Mouse (Mus musculus) liver, embryonic 11.5 days (tissue): ENCODE data around the gene Pacsin1. TPM values are rescaled to one million over a fixed set of nuclear protein-coding genes. Genes with fewer than 3 reads are reported as not detected.
"Not testable (repeated sequence)": the region's sequence is repeated elsewhere in the genome, so short reads cannot be mapped to it uniquely, and the experiment has no call there.

Experiments
- ATAC-seq: fragments of 200-750 bp; cut with Nextera tagmentation; replicated peaks from 2 replicates; pipeline ENCODE4 v1.8.0; 2017; ENCODE audit warnings: moderate number of reproducible peaks, mild to moderate bottlenecking, moderate TSS enrichment, moderate library complexity; ENCODE audit not compliant: low FRiP score
- DNase-seq: peaks from one replicate; pipeline ENCODE4 v3.0.0-alpha.2; 2017; ENCODE audit warnings: low spot score
- H3K27ac ChIP-seq: fragments of 300-500 bp; sonication (generic); 2 replicates; pipeline ENCODE4 v1.5.1; 2014; ENCODE audit warnings: mild to moderate bottlenecking, low read depth, low read length, control low read depth
- H3K27me3 ChIP-seq: fragments of 300-500 bp; sonication (generic); replicated peaks from 2 replicates; pipeline ENCODE4 v1.6.1; 2014; ENCODE audit warnings: low read length, mixed read lengths; ENCODE audit not compliant: control insufficient read depth, insufficient read depth
- H3K36me3 ChIP-seq: fragments of 300-500 bp; sonication (generic); 2 replicates; pipeline ENCODE4 v1.6.1; 2014; ENCODE audit warnings: mild to moderate bottlenecking, low read length, moderate library complexity, mixed read lengths; ENCODE audit not compliant: control insufficient read depth, insufficient read depth
- H3K4me1 ChIP-seq: fragments of 300-500 bp; sonication (generic); replicated peaks from 2 replicates; pipeline ENCODE4 v1.6.1; 2014; ENCODE audit warnings: low read length, mixed read lengths; ENCODE audit not compliant: control insufficient read depth, insufficient read depth
- H3K4me2 ChIP-seq: fragments of 300-500 bp; sonication (generic); 2 replicates; pipeline ENCODE4 v1.6.1; 2014; ENCODE audit warnings: mild to moderate bottlenecking, control low read depth, moderate library complexity
- H3K4me3 ChIP-seq: fragments of 300-500 bp; sonication (generic); 2 replicates; pipeline ENCODE4 v1.5.1; 2014; ENCODE audit warnings: low read depth, low read length, control low read depth
- H3K9ac ChIP-seq: fragments of 300-500 bp; sonication (generic); 2 replicates; pipeline ENCODE4 v1.6.1; 2014; ENCODE audit warnings: low read depth, low read length, control low read depth
- H3K9me3 ChIP-seq: fragments of 300-500 bp; sonication (generic); 2 replicates; pipeline ENCODE4 v1.6.1; 2016; ENCODE audit warnings: low read length, inconsistent platforms, mixed read lengths; ENCODE audit not compliant: control insufficient read depth
- WGBS: fragments of 180-500 bp; shearing (Covaris S2); extraction: QIAGEN DNeasy Blood & Tissue Kit; methylation state at CpG from one replicate; pipeline ENCODE4 v1.1.7; 2014; 5-methylcytosine and 5-hydroxymethylcytosine counted together
- polyA plus RNA-seq: library from polyadenylated mRNA; unstranded; fragments of >200 nt; fragmentation: Nextera tagmentation; extraction: Ambion mirVana; gene quantifications from 2 replicates; pipeline ENCODE4 v1.2.1, GENCODE M21; 2014

Gene Pacsin1
- polyA plus RNA-seq, 1 experiment from 2014 or later = 0.75 TPM

GRCm38 (mm10) chr17:27629249-27630020, 25.9 kb upstream of the Pacsin1 start:
- peak; percentile 53 for ATAC-seq

GRCm38 (mm10) chr17:27634871-27635574, 20.3 kb upstream of the Pacsin1 start, which contains the start of gene RPS10-NUDT3:
Gene RPS10-NUDT3, minus strand, starts transcription at chr17:27635222.
- H3K4me2 ChIP-seq = peak within 1 kb of the TSS; percentile 89
- no peaks in the 10 kb centered on the region for H3K27me3 ChIP-seq
- no peaks in the 10 kb centered on the region for H3K9me3 ChIP-seq
- H3K9ac ChIP-seq = peak within 1 kb of the TSS; percentile 91
- ATAC-seq (peak; percentile 96), DNase-seq (peak; percentile 94)
- under 1% methylated on average over 66 of the region's 72 CpGs for WGBS
- peak within 1 kb of the TSS; percentile 75 for H3K4me3 ChIP-seq
- peaks cover 36% of the 10 kb centered on the region for H3K36me3 ChIP-seq
- H3K4me1 ChIP-seq = peaks cover 31% of the 10 kb centered on the region
- H3K27ac ChIP-seq = peak within 1 kb of the TSS; percentile 82

More at GRCm38 (mm10) chr17:27629249-27630020, 25.9 kb upstream of the Pacsin1 start:
- peak; percentile 65 for DNase-seq
- Histone ChIP-seq H3K36me3 (peaks cover 36% of the 10 kb centered on the region), H3K27me3 (no peaks in the 10 kb centered on the region), H3K4me1 (peaks cover 22% of the 10 kb centered on the region), H3K9me3 (no peaks in the 10 kb centered on the region), H3K9ac (no peak overlapping the region), H3K27ac (peak overlapping the region; percentile 21; the same call in 1 of the 2 replicates), H3K4me2 (no peak overlapping the region), H3K4me3 (no peak overlapping the region)
- WGBS = 67% methylated on average over 2 of the region's 2 CpGs

- peak; percentile 4; the same call in 1 of the 2 replicates for ATAC-seq
- WGBS = 38% methylated on average over 9 of the region's 9 CpGs
- H3K4me2 ChIP-seq = peak overlapping the region; percentile 89
Measured at GRCm38 (mm10) chr17:27635575-27635903, 19.8 kb upstream of the Pacsin1 start.

GRCm38 (mm10) chr17:27636132-27637020, 18.9 kb upstream of the Pacsin1 start, which contains the start of gene Rps10:
Gene Rps10, minus strand, starts transcription at chr17:27636669.
- ATAC-seq (no peak), DNase-seq (no peak)
- Histone ChIP-seq H3K27ac (peak within 1 kb of the TSS; percentile 69), H3K4me1 (peaks cover 31% of the 10 kb centered on the region), H3K36me3 (peaks cover 26% of the 10 kb centered on the region), H3K9me3 (no peaks in the 10 kb centered on the region), H3K27me3 (no peaks in the 10 kb centered on the region), H3K4me3 (peak within 1 kb of the TSS; percentile 75), H3K4me2 (peak within 1 kb of the TSS; percentile 89), H3K9ac (peak within 1 kb of the TSS; percentile 91; the same call in 1 of the 2 replicates)
- 46% methylated on average over 18 of the region's 18 CpGs for WGBS

More at GRCm38 (mm10) chr17:27635575-27635903, 19.8 kb upstream of the Pacsin1 start:
- H3K4me3 ChIP-seq = peak overlapping the region; percentile 75
- H3K4me1 ChIP-seq = peaks cover 31% of the 10 kb centered on the region
- DNase-seq, H3K27me3 ChIP-seq, H3K9me3 ChIP-seq: not testable (repeated sequence)
- peak overlapping the region; percentile 91 for H3K9ac ChIP-seq
- H3K27ac ChIP-seq = peak overlapping the region; percentile 82; the same call in 1 of the 2 replicates
- peaks cover 34% of the 10 kb centered on the region for H3K36me3 ChIP-seq

GRCm38 (mm10) chr17:27637333-27637732, 18.0 kb upstream of the Pacsin1 start:
- H3K36me3 ChIP-seq = peaks cover 16% of the 10 kb centered on the region
- 81% methylated on average over 9 of the region's 9 CpGs for WGBS
- DNase-seq = no peak
- H3K4me2 ChIP-seq = no peak overlapping the region
- no peak for ATAC-seq
- no peak overlapping the region for H3K9ac ChIP-seq
- H3K27ac ChIP-seq = no peak overlapping the region
- H3K9me3 ChIP-seq = no peaks in the 10 kb centered on the region
- H3K4me1 ChIP-seq = peaks cover 27% of the 10 kb centered on the region
- no peaks in the 10 kb centered on the region for H3K27me3 ChIP-seq
- no peak overlapping the region for H3K4me3 ChIP-seq

DNA sequence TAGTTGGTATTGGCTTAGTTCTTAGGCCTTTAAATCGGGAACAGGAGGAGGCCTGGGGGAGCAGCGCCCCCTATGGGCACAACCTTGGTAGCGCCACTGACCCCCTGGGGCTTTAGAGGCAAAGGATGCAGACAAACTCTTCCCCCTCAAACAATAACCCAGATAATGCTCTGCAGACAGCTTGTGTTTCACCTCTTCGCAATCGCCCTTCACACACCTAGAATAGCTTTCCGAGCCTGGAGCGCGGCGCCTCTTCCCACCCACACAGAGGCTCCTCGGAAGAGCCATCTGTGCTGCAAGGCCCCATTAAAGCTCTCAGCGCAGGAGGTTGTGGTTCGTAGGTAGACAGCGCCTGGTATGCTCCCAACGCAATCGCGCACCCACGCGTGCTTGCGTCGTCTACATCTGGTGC, 16.4 kb upstream of the Pacsin1 start:
- no peak overlapping the region for H3K9ac ChIP-seq
- H3K4me1 ChIP-seq = peaks cover 16% of the 10 kb centered on the region
- H3K9me3 ChIP-seq = no peaks in the 10 kb centered on the region
- no peak overlapping the region for H3K4me2 ChIP-seq
- no peak for ATAC-seq
- H3K27ac ChIP-seq = no peak overlapping the region
- H3K27me3 ChIP-seq = no peaks in the 10 kb centered on the region
- 76% methylated on average over 20 of the region's 20 CpGs for WGBS
- DNase-seq = no peak
- H3K36me3 ChIP-seq = no peaks in the 10 kb centered on the region; the same call in 1 of the 2 replicates
- H3K4me3 ChIP-seq = no peak overlapping the region

- not testable (repeated sequence) for ATAC-seq, H3K36me3 ChIP-seq, H3K4me2 ChIP-seq, DNase-seq, H3K9me3 ChIP-seq, H3K27ac ChIP-seq, H3K9ac ChIP-seq, H3K4me3 ChIP-seq, H3K27me3 ChIP-seq
- 87% methylated on average over 6 of the region's 6 CpGs for WGBS
- peaks cover 16% of the 10 kb centered on the region for H3K4me1 ChIP-seq
Measured at GRCm38 (mm10) chr17:27639851-27640250, 15.5 kb upstream of the Pacsin1 start.

- WGBS = 47% methylated on average over 12 of the region's 12 CpGs
- Histone ChIP-seq H3K9me3 (no peaks in the 10 kb centered on the region), H3K9ac (no peak overlapping the region), H3K4me2 (no peak overlapping the region), H3K27ac (no peak overlapping the region), H3K4me1 (peaks cover 3% of the 10 kb centered on the region), H3K27me3 (no peaks in the 10 kb centered on the region), H3K36me3 (no peaks in the 10 kb centered on the region), H3K4me3 (no peak overlapping the region)
- no peak for DNase-seq
- ATAC-seq = no peak
Measured at GRCm38 (mm10) chr17:27642491-27643062, 12.7 kb upstream of the Pacsin1 start.
